Mouse (Mus musculus): ENCODE results near the gene Pxmp2.

- no peak for TF ChIP-seq HCFC1 (IDR thresholded peaks at IDR 0.05; ENCODE audit: borderline replicate concordance, insufficient read depth, low read length)
- no peak for TF ChIP-seq ZC3H11A (IDR thresholded peaks at IDR 0.05; ENCODE audit: borderline replicate concordance, low read depth, low read length)
- no peak for TF ChIP-seq MAFK (IDR thresholded peaks at IDR 0.05; ENCODE audit: insufficient read depth, low read depth, low read length)
- no peak for TF ChIP-seq CHD2 (IDR thresholded peaks at IDR 0.05; ENCODE audit: low read depth, low read length)
- TF ChIP-seq ZNF384 (IDR thresholded peaks at IDR 0.05; ENCODE audit: low read depth, low read length): no peak
These were observed 41.9 kb downstream of the Pxmp2 start for GRCm38 (mm10) chr5:110244091-110244490.

All from ES-E14 (cell line).